Mouse (Mus musculus): ENCODE measurements around the gene Gabra1.

Gabra1 gene

GRCm38 (mm10) chr11:42182825-42183152, at the start of gene Gabra1:
TSS of gene Gabra1 (minus strand) at chr11:42182930.
- DNase-seq (ENCODE audit: low spot score in 2 of 2), result no peak

DNA sequence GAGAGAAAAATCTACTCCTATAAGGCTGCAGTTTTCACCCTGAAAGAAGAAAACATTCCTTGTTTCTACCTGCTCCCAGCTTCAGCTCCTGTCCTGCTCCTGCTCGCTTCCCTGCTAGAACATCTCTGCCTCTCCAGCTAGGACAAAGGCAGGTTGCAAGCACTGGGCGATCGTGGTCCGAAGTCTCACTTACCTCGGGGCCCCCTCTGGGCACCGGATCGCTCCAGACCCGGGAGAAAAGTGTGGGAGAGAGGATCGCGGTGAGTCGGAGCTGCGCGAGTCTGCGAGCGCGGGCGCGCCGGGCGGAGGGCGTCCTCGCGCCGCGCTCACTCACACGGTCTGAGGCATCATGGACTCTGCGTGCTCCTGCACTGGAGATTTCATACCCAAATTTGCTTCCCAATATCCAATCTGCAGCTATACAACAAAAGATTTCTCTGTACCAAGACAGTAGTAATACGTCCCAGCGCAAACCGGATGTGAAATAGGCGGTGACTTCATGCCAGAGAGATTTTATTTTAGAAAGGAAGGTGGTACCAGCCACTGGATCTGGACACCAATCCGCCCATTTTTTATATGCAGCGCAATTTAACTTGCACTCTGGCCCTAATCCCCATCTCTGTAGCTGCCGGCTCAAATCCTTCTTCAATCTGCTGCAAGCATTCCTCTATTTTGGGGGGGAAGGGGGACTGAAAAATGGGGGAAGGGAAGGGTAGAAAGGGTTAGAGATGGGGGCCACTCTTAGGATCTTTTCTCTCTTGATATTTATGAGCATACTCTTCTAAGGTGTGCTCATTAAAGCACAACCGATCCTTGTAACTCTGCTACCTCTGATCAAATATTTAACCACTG, 531 bp downstream of the Gabra1 start:
- no peak for DNase-seq (ENCODE audit: low spot score in 2 of 2)

DNA sequence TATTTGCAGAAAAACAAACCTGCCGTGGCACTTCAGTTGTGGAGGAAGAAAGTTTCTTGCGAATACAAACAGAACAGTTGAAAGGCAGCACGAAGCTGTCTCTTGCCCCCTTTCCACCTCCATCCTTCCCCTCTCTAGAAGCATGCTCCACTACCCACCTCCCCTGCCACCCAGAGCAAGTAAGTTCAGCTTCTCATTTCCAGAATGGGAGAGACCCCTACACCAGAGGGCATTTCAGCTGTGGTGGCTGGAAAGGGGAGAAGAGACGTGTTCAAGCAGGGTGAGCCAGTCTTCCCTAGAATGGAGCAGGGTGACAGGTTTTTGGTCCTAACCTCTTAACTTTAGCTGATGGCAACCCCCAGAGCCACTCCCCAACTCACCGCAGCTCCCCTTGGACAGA, 1.3 kb downstream of the Gabra1 start:
- DNase-seq (ENCODE audit: low spot score in 2 of 2), result no peak

DNA sequence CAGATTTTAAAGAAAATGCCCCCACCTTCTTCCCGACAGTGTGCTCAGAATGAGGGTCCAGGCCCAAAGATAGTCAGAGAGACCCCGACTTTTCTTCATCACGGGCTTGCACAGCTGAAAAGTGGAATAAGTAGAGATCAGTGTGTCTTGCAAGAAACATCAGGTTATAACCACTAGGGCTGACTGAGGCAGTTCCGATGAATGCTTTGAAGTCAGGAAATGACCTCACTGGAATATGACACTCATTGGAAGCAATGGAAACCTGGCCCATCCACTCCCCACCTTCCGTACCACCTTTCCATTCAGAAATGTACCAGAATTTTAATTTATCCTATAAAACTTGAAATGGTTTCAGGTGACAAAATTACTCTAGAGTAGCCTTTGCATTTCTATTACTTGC, 3.2 kb downstream of the Gabra1 start:
- DNase-seq (ENCODE audit: low spot score in 2 of 2), result no peak

- DNase-seq (ENCODE audit: low spot score in 2 of 2), result no peak
These were observed 4.4 kb downstream of the Gabra1 start for GRCm38 (mm10) chr11:42178296-42178695.

DNA sequence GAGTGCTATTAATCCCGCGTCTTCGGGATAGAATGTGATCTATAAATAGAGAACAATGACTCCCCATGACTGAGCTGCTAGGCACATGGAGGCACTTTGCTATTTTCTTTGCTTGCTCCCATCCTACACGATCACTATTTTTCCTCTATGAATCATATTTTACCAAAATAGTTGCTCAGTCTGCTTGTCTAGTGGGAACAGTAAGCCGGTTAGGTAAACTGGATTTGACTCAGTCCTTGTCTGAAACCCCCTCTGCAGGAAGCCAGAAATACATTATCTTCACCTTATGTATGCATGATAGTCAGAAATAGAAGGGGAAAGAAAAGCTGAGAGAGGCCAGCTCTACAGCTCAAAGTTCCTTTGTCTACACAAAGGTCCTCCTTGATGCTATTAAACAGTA, 31.3 kb downstream of the Gabra1 start:
- no peak for DNase-seq (ENCODE audit: low spot score in 2 of 2)

DNA sequence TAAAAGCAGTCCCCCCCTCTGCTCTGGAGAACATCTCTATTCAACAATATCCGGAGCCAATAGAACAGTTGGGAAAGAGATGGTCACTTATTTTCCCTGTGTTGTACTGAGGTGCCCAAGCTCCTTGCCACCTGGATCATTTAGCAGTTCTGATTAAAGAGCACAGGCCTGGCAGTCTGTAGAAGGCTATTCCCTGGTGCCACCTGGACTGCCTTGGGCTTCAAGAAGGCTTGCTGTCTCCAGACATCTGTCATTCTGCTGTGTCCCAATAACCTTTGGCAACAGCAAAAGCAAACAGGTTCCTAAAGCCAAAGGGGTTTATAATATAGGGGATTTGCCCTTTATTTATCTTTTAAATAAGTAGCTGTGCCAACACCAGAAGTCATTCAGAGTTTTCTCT, 65.8 kb downstream of the Gabra1 start:
- no peak for DNase-seq (ENCODE audit: low spot score in 2 of 2)

- DNase-seq (ENCODE audit: low spot score in 2 of 2), result no peak
These were observed 72.7 kb downstream of the Gabra1 start for GRCm38 (mm10) chr11:42110051-42110450.

GRCm38 (mm10) chr11:42109627-42110026, 73.1 kb downstream of the Gabra1 start:
- no peak for DNase-seq (ENCODE audit: low spot score in 2 of 2)

DNA sequence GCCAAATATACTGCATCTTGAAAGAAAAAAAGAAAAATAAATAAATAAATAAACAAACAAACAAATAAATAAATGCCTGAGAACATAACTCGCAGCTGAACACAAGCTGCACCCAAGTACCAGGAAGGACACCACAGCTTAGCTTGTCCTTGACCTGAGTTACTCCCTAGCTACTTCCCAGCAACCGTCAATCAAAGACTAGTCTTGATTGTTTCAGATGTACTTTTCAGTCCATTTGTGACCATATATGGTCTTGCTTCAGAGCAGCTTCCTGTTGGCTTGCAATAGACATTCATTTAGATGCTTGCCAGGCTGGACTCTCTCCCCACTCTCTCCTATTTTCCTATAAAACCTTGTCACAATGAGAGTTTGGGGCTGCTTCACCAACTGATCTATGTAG, 87.2 kb downstream of the Gabra1 start:
- DNase-seq (ENCODE audit: low spot score in 2 of 2), result no peak
